Mouse (Mus musculus) heart, postnatal 4 days (tissue): Measurements from ENCODE around the gene Rcor1. TPM values are rescaled to one million over a fixed set of nuclear protein-coding genes. Genes with fewer than 3 reads are reported as not detected.
A peak's percentile ranks its signal among the peaks of the same experiment; 100 is the strongest.

ENCODE experiments used
- DNase-seq: peaks from one replicate; pipeline ENCODE4 v3.0.0; 2021
- total RNA-seq, 2 experiments: library from RNA; stranded (reverse); gene quantifications; 2 replicates each; pipeline ENCODE4 v1.2.3; 2021

The Rcor1 gene
- total RNA-seq, 2 experiments from 2014 or later: 26.0 to 26.8 TPM

DNA sequence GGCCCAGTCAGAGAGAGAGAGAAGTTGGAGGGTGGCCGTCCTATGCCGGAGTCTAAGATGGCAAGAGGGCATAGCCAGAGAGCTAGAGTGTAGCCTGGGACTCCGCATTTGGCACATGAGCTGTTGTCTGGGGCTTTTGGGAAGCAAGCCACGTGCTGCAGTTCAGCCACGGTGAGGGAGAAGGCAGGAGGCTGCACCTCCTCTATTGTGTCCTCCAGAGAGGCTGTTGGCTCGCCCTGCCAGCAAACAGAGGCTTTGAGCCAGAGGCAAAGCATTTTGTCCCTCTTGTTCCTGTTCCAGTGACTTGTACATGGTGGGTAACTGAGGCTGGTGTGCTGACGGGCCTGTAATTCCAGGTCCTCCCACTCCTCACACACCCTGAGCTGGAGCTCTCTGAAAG, 95.0 kb downstream of the Rcor1 start:
- no peak for DNase-seq

DNA sequence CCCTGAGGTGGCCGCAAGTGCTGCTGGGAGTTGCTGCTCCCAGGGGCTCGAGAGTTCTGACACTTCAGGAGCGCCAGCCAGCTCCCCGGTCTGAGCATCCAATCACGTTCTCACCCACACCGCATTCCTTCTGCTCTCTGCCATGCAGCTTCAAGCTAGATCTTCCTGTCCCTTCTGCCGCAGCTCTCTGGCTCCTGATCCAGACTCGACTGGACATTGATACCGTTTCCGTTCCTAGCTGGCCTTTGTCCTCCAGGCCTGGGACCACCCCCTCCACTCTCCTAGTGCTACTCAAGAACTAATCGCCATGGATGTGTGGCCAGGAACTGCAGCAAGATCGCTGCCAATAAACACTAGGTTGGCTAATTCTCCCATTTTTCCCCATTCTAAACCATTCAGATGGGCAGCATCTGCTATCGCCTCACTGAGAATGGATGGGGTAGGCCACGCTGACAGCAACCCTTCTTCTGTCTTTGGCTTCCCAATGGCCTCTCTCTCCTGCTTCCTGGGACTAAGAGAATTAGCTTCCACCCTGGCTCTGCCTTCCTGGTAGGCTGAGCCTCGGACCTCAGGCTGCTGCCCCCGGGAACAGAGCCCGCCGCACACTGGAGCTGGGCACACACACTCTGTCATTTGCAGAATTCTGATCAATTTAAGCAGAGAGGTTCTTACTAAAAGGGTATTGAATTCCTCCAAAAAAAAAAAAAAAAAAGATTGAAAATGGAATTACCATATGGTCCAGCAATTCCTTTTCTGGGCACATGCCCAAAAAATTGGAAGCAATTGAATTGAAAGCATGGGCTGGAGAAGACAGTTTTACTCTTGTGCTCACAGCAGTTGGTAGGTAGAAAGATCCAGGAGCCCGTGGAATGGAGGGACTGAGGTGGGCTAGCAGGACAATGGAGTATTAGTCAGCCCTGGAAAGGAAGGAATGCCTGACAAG, 95.9 kb downstream of the Rcor1 start:
- peak; percentile 26 for DNase-seq

DNA sequence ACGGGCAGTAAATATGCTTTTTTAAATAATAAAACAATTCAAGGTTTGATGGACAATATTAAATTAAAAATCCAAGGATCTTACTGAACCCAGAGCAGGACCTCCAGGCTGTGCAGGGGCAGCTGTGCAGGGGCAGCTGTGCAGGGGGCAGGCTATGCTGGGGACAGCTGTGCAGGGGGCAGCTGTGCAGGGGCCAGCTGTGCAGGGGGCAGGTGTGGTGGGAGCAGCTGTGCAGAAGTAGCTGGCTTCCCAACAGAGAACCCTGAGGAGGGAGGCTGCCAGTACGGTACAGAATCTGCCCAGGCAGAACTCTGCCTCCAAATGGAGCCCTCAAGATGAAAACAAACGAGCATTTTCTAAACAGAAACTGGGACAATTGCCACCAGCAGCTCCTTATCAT, 96.8 kb downstream of the Rcor1 start:
- DNase-seq: no peak

DNA sequence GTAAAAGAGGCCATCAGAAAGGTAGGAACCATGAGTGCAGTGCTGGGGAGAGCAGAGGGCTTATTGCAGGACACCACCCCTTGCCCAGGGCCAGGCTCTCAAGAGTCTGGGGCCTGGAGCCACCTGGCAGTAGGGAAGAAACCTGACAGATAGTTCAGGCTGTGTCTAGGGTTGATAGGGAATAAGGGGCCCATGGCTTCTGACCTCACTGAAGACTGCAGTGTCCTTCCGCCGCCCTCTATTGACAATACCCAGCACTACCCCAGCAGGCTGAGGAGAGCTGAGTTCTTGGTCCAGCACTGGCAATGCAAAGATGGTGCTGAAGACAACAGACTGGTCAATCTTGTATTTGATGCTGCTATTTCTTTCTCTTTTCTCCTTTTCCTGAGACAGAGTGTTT, 97.9 kb downstream of the Rcor1 start:
- DNase-seq: no peak

DNA sequence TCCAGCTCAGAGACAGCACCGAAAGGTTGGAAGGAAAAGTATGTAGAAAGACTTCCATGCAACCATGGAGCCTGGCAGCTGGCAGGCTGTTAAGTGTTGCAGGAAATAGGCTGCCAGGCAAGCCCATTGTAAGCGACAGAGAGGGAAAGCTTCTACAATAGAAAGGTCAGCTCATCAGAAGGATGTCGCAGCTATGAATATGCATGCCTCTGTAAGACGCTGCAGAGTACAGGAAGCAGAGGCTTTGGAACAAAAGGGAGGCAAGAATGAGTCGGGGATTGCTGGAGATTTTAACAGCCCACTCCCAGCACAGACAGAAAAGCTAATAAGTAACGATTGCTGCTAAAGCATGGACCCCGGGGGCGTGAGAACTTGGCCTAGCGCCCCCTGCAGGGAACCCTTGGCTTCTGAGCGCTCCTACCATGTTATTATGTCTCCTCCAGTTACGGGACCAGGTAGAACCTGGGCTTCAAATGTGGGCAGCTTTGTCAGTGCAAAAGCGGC, 103.9 kb downstream of the Rcor1 start:
- DNase-seq: peak; percentile 52

DNA sequence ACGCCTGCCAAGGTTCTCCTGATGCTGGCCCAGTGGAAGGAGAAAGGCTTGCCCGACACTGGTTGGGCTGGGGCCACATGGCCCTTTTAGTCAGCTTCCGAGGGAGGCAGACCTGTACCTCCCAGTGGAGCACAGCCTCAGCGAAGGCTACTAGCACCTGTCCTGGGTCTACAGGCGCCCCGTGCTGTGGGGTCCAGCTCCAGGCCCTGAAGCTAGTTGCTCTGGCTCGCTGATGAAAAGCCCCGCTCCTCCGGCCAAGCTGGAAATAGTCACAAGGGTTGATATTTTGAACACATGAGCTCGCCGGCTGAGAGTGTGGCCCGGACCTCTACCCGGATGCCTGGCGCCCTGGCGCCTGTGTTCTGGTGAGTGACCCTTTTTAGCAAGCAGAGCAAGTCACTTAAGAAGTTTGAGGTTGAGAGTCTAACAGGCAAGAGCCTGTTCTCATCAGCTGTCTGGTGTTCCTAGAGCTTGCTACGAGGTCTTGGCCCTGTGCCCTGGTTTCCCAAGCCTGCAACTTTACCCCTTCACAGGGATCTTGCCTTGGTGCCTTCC, 104.4 kb downstream of the Rcor1 start:
- peak; percentile 44 for DNase-seq

DNA sequence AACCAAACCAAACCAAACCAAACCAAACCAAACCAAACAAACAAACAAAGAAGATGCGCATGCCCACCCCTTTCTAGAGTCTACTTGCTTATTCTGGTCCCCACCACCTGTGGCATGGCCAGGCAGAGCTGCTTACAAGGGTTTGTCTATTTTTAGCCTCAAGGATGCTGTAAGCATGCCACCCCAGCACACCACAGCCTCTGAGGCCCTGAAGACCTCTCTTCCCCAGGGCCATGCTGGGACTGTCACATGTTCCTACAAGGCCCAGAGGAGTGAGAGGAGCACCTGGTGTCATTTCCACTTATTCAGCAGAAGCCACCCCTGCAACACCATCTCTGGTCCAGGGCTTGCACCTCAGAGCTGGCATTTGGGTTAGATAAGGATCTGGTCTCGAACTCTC, 105.4 kb downstream of the Rcor1 start:
- no peak for DNase-seq

DNA sequence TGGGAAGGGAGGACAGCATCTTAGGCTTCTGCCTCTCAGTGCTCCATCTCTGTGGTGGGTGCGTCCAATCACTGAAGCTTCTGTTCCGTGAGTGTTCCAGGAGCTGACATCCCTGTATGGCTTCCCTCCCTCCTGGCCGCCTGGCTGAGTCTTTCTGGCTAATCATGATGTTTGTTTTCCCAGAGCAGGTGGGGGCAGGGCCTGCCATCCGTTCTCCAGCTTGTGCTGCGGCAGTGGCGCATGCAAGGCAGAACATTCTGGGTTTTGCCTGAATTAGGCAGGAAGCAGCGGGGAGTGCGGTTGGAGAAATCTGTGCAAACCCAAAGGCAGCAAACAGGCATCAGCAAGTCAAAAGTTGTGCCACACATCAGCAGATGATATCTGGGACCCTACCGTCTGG, 106.1 kb downstream of the Rcor1 start:
- DNase-seq: no peak

DNA sequence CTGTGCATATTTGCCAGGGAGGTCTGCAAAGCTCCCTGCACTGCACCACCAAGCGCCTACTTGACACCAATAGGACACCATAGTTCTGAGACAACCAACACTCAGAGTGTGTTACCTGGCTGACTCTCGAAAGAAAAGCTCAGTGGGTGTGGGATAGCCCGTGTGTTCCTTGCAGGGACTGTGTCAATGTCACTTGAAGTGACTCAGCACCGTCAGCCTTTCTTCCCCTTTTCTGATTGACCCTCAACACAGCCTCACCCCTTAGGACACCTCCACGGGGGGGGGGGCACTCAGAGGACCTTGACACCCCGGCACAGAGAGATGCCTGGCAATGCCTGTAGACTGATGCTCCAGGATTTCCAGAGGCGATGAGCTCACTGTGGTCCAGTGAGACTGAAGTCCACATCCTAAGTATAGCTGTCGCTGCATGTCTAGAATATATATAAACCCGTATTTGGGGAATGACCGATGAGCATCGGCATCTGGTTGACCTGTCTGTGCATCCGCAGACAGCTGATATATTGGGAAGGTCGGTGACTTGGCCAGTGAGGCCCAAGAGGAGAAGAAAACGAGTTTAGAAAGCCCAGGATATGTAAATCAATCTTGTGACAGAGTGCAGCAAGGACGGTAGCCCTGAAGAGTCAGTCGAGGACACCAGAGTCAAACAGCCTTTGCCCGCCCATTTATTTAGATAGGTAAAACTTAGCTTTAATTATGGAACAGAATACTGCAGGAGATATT, 110.5 kb downstream of the Rcor1 start:
- no peak for DNase-seq

DNA sequence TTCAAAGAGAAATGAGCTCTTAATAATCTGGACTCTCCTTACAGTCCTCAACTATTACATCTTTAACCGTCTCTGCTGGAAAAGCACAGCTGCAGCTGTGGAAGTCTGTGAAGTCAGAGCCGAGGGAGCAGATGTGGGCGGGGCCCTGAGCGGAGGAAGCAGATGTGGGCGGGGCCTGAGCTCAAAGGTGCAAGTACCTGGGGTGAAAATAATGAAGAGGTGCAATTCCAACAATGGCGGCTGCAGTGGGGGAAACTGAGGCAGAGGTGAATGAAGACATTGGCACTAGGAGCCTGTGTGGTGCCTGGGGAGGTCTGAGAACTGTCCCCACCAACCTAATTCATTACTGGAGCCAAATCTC, 111.1 kb downstream of the Rcor1 start:
- DNase-seq: no peak

DNA sequence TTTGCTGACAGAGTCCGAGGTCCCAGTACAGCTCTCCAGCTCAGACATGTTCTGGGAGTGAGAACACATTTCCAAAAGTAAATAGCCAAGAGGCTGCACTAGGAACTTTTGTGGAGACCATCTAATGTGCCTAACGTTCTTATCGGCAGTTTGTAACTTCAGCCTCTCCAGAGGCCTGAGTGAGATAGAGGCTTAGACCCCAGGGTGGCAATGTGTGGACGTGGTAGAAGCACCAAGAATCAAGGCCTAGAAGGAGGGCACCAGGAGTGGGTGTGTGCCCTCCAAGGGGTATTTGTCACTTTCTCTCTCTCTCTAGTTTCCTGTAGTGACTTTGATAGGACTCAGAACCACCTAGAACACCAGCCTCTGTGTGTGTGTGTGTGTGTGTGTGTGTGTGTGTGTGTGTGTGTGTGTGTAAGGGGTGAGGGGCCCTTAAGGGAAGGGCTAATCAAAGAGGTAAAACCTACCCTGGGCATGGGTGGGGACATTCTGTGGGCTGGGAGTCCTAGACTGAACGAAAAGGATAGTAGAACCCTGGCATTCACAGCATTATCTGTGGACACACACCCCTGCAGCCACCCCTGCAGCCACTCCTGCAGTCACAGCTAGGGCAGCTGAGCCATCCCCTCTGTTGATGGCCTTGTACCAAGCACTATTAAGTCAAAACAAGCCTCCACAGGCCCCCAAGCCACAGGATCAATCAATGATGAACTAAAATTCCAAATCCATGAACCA, 112.4 kb downstream of the Rcor1 start:
- DNase-seq: no peak

DNA sequence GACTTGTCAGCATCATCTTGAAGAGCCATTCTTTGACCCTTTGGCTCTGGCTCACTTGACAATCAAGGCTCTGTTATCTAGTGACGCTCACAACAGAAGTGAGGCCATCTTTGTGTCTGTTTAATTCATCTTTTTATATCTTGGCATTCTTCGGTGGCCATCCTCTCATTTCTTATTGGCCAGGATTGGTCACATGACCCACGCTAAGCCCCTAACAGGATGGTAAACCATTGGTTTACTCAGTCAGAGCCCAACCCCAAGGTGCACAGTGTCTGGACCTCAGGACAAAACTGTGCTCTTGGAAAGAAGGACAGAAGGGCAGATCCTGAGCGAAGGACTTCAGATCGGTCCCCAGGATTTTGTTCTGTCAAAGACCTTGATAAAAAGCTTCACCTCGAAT, 113.4 kb downstream of the Rcor1 start:
- no peak for DNase-seq

DNA sequence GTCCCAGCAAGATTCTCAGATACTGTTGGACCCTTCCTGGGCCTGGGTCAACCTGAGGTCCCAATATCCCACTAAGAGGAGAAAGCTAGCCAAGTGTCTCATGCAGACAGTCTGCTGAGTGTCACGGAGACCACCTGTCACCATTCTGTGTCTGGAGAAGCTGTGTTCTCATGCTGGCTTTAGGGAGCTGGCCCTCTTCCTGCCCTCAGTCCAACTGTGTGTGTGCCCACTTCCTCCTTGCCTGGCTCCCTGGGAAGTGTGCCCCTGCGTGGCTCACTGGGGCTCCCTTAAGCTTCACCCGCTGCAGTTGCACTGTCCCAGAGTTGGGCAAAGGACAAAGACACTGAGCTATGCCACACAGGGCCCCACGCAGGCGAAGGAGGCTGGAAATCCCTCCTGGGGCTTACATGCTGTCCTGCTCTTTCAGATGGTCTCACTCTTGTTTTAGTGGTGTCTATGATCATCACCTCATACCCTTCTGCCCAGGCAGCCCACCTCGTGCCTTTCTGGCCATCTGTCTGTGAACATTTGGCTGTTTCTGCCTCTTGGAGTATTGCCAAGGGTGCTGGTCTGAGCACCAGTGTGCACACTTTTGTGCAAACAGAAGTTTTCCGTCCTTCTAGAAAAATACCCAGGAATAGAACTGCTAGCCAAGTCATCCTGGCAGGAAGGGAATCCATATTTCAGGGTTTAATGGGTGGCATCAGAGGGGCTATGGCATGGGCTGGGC, 114.0 kb downstream of the Rcor1 start:
- DNase-seq: no peak

DNA sequence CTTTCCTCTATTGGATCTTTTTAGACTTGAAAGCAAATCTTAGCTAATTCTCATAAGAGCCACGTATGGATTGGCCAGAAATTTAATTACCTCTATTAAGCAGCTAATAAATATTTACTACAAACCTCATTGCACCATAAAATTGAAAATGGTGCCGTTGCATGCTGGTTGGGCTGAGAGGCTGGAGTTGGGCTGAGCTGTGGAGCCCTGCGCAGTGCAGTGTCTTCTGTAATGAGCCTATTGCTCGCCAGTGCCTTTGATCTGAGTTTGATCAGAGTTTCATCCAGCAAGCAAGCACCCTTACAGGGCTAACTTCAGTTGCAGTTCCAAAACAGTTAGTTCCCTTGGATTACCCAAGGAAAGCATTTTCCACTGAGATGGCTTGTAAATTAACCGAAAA, 114.8 kb downstream of the Rcor1 start:
- no peak for DNase-seq

DNA sequence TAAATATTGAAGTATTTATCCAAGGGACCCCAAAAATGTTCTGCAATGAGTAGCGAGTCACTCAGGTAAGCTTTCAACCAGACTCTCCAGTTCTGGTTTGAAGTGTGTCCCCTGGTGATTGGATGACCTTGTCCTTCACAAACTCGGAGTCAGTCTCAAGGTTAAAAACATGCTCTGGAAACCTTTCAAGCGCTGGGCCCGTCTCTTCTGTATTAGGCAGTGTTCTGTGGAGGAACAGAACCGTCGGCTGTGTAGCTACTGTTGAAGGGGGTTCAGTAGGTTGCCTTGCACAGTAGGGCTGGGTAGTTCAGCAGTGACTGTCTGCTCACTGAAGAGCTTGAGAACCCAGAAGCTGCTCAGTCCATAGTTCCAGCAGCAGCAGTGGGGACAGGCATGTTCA, 115.5 kb downstream of the Rcor1 start:
- no peak for DNase-seq

DNA sequence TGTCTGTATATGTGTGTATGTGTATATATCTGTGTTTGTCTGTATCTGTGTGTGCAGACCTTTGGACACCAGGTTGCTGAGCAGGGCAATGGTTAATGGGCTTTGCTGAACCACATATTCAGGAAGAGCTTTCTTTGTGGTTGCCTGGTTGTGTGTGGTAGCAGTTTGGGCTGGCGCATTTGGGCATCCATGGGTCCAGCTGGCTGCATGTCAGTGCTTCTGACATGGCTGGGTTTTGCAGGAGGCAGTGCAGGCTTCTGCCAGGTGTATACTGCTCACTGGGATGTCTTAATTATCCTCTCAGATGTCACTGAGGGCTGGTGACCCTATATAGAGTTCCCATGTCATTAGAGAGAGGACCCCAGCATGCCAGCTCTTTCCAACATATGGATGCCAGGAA, 116.6 kb downstream of the Rcor1 start:
- no peak for DNase-seq

DNA sequence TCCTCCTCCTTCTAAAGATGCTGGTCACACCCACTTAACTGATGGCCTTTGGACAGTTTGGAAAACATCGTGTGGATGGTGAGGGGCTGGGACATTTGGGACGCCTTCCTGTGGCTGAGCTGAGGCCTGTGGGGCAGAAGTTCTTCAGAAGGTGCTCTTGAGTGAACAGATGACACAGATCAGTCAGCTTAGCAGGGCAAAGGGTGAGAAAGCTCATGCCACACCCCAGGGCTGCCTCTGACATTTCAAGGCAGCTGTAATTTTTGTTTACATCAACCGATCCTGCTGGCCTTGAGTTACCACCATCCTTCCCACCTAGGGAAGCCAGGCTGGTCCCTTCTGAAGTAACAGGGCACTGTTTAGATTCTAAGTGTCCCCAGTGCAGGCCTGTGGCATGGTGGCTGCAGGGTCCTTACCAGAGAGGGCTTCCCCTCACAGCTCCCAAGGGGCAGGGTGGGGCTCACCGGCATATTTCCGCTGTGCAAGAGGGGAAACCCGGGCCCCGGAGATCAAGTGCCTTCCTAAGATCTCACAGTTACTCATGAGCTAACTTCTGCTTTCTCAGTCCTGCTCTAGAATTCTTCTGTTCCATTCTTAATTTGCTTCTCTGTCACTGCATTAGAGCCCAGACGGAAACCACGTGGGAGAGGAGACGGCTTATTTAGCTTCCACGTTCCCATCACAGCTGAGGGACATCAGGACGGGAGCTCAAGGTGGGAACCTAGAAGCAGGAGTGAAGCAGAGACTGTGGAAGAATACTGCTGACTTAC, 120.7 kb downstream of the Rcor1 start:
- DNase-seq: no peak

DNA sequence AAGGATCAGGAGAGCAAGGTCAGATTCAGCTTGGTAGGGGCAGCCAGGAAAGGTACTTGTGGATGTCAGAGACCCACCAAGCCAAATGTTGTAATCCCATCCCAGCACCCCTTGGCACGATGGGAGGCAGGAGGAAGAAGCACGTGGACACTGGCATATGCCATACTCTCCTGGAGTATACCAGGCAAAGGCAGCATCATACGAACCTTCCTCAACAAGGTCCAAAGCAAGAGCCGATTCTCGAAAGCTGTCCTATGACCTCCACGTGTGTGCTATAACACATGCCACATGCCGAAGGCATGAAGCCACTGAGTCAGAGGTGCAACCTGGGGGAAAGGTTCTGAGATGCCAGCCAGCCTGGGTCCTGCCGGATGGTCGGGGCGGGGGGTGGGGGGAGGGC, 121.7 kb downstream of the Rcor1 start:
- no peak for DNase-seq

DNA sequence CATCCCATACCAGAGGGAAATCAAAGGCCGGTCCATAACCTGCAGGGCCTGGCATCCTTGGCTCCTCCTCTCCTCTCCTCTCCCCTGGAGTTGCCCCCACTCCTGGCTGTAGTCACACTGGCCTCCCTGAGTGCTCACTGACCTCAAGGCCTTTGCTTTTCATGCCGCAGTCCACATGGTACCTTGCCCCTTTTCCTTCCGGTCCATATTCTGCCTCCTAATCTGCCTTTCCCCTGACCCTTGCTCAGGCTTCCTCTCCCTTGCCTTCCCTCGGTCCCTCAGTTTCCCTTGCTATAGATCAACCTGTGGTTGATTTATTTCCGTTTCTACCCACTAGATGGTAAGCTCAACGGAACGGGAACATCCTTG, 122.8 kb downstream of the Rcor1 start:
- no peak for DNase-seq

DNA sequence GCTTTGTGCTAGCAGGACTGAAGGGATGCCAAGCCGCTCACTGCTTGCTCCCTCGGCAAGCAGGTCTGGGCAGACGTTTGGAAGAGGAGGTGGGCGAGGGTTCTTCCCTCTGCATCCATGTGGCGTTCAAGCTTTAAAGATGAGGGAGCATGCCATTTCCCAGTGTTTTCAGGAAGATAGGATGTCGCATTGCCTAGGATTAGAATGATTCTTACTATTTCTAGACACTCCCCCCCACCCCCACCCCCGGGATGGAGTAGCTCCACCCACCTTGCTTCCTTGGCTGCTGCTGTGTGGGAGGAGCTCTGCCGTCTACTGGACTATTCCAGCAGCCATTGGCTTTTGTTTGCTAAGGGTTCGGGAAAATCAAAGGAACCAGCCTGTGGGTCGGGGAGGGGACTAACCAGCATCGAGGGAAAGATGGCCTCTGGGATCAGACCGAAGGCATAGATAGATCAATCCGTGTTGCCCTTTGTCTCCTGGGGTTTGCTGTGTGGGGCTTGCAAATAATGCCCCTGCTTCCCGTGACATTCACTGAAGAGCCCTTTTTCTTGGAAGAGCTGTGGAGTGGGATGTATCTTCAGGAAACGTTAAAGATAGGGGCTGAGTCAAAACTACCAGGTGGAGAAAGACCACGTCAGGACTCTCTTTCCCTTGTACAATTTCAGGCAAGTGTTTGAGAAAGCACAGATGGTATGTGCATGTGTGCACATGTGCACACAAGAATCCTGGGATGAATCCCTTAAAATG, 123.3 kb downstream of the Rcor1 start:
- peak; percentile 45 for DNase-seq
